Mouse (Mus musculus) left cerebral cortex, adult 11 months (tissue): ENCODE measurements at regions not wholly inside any gene's neighbourhood (a gene's known extent, or its start where the extent isn't known, plus 50 kb on each side); places are given as distances from the start of the nearest gene placed in this dataset.

Experiments
- DNase-seq: peaks from one replicate; pipeline ENCODE4 v3.0.0; 2022; ENCODE audit warnings: low spot score

DNA sequence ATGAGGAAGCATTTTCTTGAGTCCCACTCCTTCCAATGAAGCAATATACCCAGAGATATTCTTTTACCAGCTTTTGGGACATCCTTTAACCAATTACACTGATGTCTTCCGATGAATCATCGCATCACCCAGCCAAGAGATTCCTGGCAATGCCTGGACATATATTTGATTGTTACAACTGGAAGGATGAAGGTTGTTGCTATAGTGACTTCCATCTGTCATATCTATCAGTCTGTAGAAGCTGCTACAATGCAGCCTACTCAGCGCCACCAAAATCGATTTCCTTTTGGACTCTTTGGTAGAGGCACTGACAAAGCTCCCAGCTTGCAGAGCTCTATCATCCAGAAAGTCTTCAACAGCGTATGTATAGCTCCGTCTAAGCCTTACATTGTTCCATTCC is 661.0 kb upstream of the Sox9 start:
- no peak for DNase-seq

GRCm38 (mm10) chr11:112121831-112122230 is 660.2 kb upstream of the Sox9 start:
- DNase-seq: no peak

GRCm38 (mm10) chr11:112125249-112125933 is 656.6 kb upstream of the Sox9 start:
- no peak for DNase-seq

DNA sequence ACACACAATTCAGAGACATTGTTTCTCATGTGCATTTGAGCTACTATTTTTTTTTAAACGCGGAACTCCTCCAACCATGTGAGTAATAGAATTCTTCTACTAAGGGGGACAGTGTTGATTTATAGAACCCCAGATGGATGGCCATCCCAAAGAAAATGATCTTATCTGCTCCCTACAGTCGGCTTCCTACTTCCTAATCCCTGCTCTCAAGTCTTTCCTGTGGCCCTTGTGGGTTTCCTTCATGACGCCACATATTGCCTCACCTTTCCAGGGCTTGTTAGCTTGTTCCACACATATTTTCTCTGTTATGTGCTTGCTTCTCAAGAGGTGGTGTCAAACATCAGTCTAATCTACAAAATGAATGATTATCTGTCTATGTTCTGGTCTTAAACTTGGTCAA is 651.9 kb upstream of the Sox9 start:
- no peak for DNase-seq

GRCm38 (mm10) chr11:112137401-112138020 is 644.5 kb upstream of the Sox9 start:
- no peak for DNase-seq

- no peak for DNase-seq
Measured at GRCm38 (mm10) chr11:112140058-112140457, 642.0 kb upstream of the Sox9 start.

DNA sequence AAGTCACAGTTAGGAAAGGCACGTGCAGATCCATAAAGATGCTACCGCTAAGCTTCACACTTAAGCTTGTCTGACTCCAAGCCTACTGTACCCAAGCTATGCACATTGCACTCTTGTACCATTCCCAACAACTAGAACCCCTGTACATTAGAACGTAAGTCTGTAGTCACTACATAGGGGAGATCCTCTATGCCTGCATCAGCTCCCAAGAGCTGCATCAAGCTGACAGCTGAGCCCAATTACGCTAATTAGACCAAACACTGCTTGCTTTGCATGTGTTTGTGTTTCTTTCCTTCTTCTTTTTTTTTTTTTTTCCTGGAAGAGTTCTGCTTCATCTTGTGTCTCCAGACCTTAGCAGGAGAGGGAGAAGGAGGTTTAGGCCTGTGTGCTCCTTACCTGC is 641.5 kb upstream of the Sox9 start:
- no peak for DNase-seq

DNA sequence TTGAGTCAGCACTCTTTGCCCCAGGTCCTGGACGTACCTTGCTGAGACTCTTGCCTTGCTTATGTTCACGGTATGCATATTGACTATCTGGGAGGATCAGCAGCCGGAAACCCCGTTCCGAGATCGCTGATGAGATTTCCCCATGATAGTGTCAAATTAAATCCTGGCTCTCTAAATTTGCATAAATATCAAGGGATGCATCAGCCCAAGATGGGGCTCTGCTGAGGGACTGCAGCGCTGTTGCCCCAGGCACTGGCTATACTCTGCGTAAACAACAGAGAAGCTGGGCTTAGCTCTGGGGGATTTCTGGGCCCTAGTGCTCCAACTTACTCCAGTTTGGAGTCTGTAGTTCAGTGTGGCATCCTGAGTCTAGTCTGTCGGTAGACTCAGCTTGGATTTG is 641.1 kb upstream of the Sox9 start:
- no peak for DNase-seq

GRCm38 (mm10) chr11:112152051-112152450 is 630.0 kb upstream of the Sox9 start:
- no peak for DNase-seq

GRCm38 (mm10) chr11:112153198-112153597 is 628.8 kb upstream of the Sox9 start:
- DNase-seq: no peak

DNA sequence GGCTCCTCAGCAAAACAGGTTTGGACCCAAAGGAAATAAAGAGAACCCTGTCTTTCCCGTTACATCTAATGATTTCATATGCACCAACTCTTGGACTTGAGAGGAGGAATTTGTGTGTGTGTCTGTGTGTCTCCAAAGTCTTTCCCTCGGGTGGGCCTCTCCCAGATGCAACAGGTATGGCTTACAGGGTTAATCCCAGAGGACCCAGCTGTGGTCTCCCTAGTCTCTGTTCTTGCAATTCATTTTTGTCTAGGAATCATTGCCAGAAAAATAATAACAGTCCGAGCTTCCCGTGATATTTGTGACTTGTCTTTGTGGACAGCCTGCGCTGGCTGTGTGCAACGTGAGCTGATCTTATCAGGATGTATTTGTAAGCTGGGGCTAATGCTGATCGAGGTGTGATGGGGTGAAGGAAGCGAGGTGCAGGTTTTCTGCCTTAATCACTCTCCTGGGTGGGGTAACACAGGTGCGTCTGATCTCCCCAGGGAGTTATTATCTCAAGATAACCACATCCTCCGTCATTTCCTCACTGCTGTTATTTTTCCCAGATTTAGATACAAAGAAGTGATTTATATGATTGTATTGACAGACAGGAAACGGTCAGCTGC is 627.2 kb upstream of the Sox9 start:
- DNase-seq: no peak

- DNase-seq: no peak
Measured at GRCm38 (mm10) chr11:112155339-112155955, 626.6 kb upstream of the Sox9 start.

GRCm38 (mm10) chr11:112163681-112164265 is 618.3 kb upstream of the Sox9 start:
- DNase-seq: no peak

DNA sequence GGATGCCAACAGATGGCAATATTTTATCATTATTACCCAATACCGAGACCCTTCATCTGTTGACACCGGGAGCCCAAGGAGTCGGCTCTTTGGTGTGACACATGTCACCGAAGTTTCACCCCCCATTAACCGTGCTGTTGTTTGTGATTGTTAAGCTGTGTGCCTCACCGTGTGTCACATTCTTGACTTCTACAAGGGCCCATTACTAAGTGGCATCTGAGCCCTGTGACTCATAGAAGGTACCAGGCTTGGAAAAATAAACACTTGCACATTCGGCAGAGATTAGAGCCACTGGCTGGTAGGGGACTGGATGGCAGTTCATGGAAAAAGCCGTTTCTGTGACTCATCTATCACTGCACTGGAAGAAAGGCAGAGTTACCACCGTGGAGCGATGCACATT is 608.4 kb upstream of the Sox9 start:
- DNase-seq: no peak

- no peak for DNase-seq
Measured at GRCm38 (mm10) chr11:112175302-112175701, 606.7 kb upstream of the Sox9 start.

DNA sequence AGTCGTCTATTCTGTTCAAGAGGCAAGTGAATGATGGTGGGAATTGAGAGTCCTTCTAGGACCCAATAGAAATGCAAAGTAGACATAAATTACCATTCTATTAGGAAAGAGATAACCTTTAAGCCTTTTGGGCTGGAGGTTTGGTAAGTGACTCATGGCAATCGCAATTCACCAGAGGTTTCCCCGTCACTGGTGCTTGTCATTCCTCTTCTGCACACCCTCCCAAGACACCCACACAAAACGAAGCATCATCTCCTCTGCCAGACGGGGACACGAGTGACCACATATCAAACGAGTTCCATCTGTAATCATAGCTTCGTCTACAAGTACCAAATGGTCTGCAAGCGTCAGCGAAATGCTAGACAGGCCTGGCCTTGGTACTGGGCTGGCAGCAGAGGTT is 601.4 kb upstream of the Sox9 start:
- DNase-seq: no peak

- DNase-seq: no peak
Measured at GRCm38 (mm10) chr11:112197620-112198268, 584.3 kb upstream of the Sox9 start.

- DNase-seq: no peak
Measured at GRCm38 (mm10) chr11:112204561-112204960, 577.5 kb upstream of the Sox9 start.

DNA sequence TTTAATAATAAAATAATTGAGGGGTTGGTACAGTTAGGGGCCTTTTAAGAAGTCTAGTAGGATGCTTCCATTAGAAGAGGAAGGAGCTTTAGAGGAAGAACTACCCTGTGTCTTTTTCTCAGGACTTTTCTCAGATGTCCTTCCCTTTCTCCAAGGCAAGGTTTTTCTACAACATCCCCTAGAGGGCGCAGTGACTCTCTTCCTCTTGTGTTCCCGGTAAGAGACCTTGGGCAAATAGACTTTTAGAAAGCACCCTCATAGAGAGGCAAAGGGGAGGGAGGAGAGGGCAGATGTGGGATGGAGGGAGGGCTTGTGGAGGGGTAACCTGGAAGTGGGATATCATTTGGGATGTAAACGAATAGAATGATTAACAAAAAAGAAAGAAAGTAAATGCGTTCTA is 572.6 kb upstream of the Sox9 start:
- peak; percentile 26 for DNase-seq

DNA sequence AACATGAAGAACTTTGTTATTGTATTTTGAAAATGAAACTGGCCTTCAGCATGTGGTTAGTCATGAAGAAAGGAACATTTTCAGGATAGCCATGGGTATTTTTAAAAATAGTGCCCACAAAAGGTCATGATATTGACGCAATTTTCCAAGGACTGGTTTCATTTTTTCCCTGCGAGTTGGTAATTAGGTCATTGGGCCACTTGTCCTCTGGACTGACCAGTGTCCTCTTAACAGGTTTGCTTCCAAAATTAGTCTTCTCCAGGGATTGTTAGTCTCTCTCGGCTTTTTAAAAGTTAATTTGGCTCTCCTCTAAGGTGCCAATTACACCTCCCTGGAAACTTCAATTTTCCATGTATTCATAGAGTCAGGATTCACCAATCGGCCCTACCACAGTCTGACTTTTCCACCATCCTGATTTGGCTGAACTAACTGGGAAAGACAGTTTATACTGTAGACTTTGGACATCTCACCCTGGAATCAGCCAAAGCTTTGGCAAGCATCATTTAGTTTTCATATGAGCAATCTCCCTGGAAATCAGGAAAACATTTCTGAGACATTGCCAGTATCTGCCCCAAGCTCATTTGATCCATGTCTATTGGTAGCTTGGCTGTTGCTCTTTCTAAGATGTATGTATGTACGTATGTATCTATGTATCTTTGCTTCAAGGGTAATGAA is 562.8 kb upstream of the Sox9 start:
- no peak for DNase-seq

- no peak for DNase-seq
Measured at GRCm38 (mm10) chr11:112234492-112235116, 547.4 kb upstream of the Sox9 start.
